Mouse (Mus musculus) lung, embryonic 15.5 days (tissue): Measurements from ENCODE around the gene Fam196b. TPM values are rescaled to one million over a fixed set of nuclear protein-coding genes. Genes with fewer than 3 reads are reported as not detected.

Experiments used
- ATAC-seq: fragments of 200-750 bp; cut with Nextera tagmentation; 2 replicates; pipeline ENCODE4 v1.8.0; 2017; ENCODE audit warnings: moderate number of reproducible peaks, borderline replicate concordance; ENCODE audit not compliant: low FRiP score, low TSS enrichment; ENCODE audit errors: extremely low read depth
- H3K27ac ChIP-seq: fragments of 300-500 bp; sonication (generic); 2 replicates; pipeline ENCODE4 v1.5.1; 2015; ENCODE audit warnings: moderate library complexity, mild to moderate bottlenecking, inconsistent platforms
- H3K27me3 ChIP-seq: fragments of 300-500 bp; sonication (generic); 2 replicates; pipeline ENCODE4 v1.6.1; 2015; ENCODE audit warnings: inconsistent platforms
- H3K36me3 ChIP-seq: fragments of 300-500 bp; sonication (generic); 2 replicates; pipeline ENCODE4 v1.6.1; 2015; ENCODE audit warnings: inconsistent platforms
- H3K4me1 ChIP-seq: fragments of 300-500 bp; sonication (generic); 2 replicates; pipeline ENCODE4 v1.6.1; 2015; ENCODE audit warnings: inconsistent platforms
- H3K4me2 ChIP-seq: fragments of 300-500 bp; sonication (generic); 2 replicates; pipeline ENCODE4 v1.6.1; 2015; ENCODE audit warnings: inconsistent platforms, mild to moderate bottlenecking, moderate library complexity
- H3K4me3 ChIP-seq: fragments of 300-500 bp; sonication (generic); 2 replicates; pipeline ENCODE4 v1.5.1; 2015; ENCODE audit warnings: mild to moderate bottlenecking, inconsistent platforms
- H3K9ac ChIP-seq: fragments of 300-500 bp; sonication (generic); 2 replicates; pipeline ENCODE4 v1.6.1; 2015; ENCODE audit warnings: inconsistent platforms
- H3K9me3 ChIP-seq: fragments of 300-500 bp; sonication (generic); 2 replicates; pipeline ENCODE4 v1.6.1; 2016; ENCODE audit warnings: inconsistent platforms
- WGBS: fragments of 180-500 bp; shearing (Covaris S2); methylation state at CpG from one replicate; pipeline ENCODE4 v1.1.7; 2015; 5-methylcytosine and 5-hydroxymethylcytosine counted together
- polyA plus RNA-seq: library from polyadenylated mRNA; unstranded; fragments of >200 nt; fragmentation: Nextera tagmentation; extraction: Ambion mirVana; gene quantifications from 2 replicates; pipeline ENCODE4 v1.2.1, GENCODE M21; 2015

Gene Fam196b
- polyA plus RNA-seq, 1 experiment from 2014 or later: 0.06 TPM

GRCm38 (mm10) chr11:34339693-34340092, 25.1 kb downstream of the Fam196b start:
- no peak for ATAC-seq
- no peaks in the 10 kb centered on the region for H3K9me3 ChIP-seq
- H3K9ac ChIP-seq: no peak overlapping the region
- H3K27me3 ChIP-seq: no peaks in the 10 kb centered on the region
- no peaks in the 10 kb centered on the region for H3K4me1 ChIP-seq
- H3K4me2 ChIP-seq: no peak overlapping the region
- H3K4me3 ChIP-seq: no peak overlapping the region
- H3K36me3 ChIP-seq: no peaks in the 10 kb centered on the region
- 65% methylated on average over 5 of the region's 5 CpGs for WGBS
- no peak overlapping the region for H3K27ac ChIP-seq

- WGBS: 54% methylated on average over 4 of the region's 4 CpGs
- no peak overlapping the region for H3K27ac ChIP-seq
- ATAC-seq: no peak
Measured at GRCm38 (mm10) chr11:34343742-34344307, 29.2 kb downstream of the Fam196b start.

GRCm38 (mm10) chr11:34344310-34344709, 29.7 kb downstream of the Fam196b start:
- Histone ChIP-seq H3K27me3 (no peaks in the 10 kb centered on the region), H3K9me3 (no peaks in the 10 kb centered on the region), H3K27ac (no peak overlapping the region), H3K36me3 (no peaks in the 10 kb centered on the region), H3K4me1 (no peaks in the 10 kb centered on the region), H3K4me2 (no peak overlapping the region), H3K9ac (no peak overlapping the region), H3K4me3 (no peak overlapping the region)
- 62% methylated on average over 5 of the region's 5 CpGs for whole genome bisulfite sequencing
- no peak for ATAC-seq

More at GRCm38 (mm10) chr11:34343742-34344307, 29.2 kb downstream of the Fam196b start:
- H3K27me3 ChIP-seq: no peaks in the 10 kb centered on the region
- no peak overlapping the region for H3K9ac ChIP-seq
- H3K36me3 ChIP-seq: no peaks in the 10 kb centered on the region
- no peaks in the 10 kb centered on the region for H3K4me1 ChIP-seq
- H3K9me3 ChIP-seq: no peaks in the 10 kb centered on the region
- H3K4me3 ChIP-seq: no peak overlapping the region
- no peak overlapping the region for H3K4me2 ChIP-seq

GRCm38 (mm10) chr11:34348287-34348918, 33.8 kb downstream of the Fam196b start:
- Histone ChIP-seq H3K4me2 (no peak overlapping the region), H3K9ac (no peak overlapping the region), H3K4me1 (no peaks in the 10 kb centered on the region), H3K36me3 (no peaks in the 10 kb centered on the region), H3K27ac (no peak overlapping the region), H3K4me3 (no peak overlapping the region), H3K27me3 (no peaks in the 10 kb centered on the region), H3K9me3 (no peaks in the 10 kb centered on the region)
- 17% methylated on average over 4 of the region's 4 CpGs for WGBS
- ATAC-seq: peak; percentile 27; the same call in 1 of the 2 replicates

- Histone ChIP-seq H3K27ac (no peak overlapping the region), H3K27me3 (no peaks in the 10 kb centered on the region), H3K9ac (no peak overlapping the region), H3K9me3 (no peaks in the 10 kb centered on the region), H3K4me1 (no peaks in the 10 kb centered on the region), H3K4me2 (no peak overlapping the region), H3K36me3 (no peaks in the 10 kb centered on the region), H3K4me3 (no peak overlapping the region)
- 75% methylated on average over 10 of the region's 10 CpGs for WGBS
- ATAC-seq: no peak
Measured at GRCm38 (mm10) chr11:34349453-34350056, 34.9 kb downstream of the Fam196b start.

- no peak overlapping the region for H3K4me2 ChIP-seq
- no peak overlapping the region for H3K9ac ChIP-seq
- no peaks in the 10 kb centered on the region for H3K9me3 ChIP-seq
- no peaks in the 10 kb centered on the region for H3K4me1 ChIP-seq
- no peak overlapping the region for H3K27ac ChIP-seq
- no peaks in the 10 kb centered on the region for H3K36me3 ChIP-seq
- no peaks in the 10 kb centered on the region for H3K27me3 ChIP-seq
- no peak overlapping the region for H3K4me3 ChIP-seq
- 37% methylated on average over 12 of the region's 12 CpGs for WGBS
- no peak for ATAC-seq
Measured at GRCm38 (mm10) chr11:34355406-34355805, 40.8 kb downstream of the Fam196b start.

GRCm38 (mm10) chr11:34356109-34356508, 41.5 kb downstream of the Fam196b start:
- Histone ChIP-seq H3K36me3 (no peaks in the 10 kb centered on the region), H3K4me3 (no peak overlapping the region), H3K27me3 (no peaks in the 10 kb centered on the region), H3K4me1 (no peaks in the 10 kb centered on the region), H3K9me3 (no peaks in the 10 kb centered on the region), H3K27ac (no peak overlapping the region), H3K4me2 (no peak overlapping the region), H3K9ac (no peak overlapping the region)
- ATAC-seq: no peak
- WGBS: 38% methylated on average over 2 of the region's 2 CpGs

- no peak overlapping the region for H3K4me3 ChIP-seq
- 62% methylated on average over 4 of the region's 4 CpGs for WGBS
- no peak for ATAC-seq
- no peaks in the 10 kb centered on the region for H3K27me3 ChIP-seq
- no peaks in the 10 kb centered on the region for H3K4me1 ChIP-seq
- no peaks in the 10 kb centered on the region for H3K9me3 ChIP-seq
- H3K27ac ChIP-seq: no peak overlapping the region
- H3K36me3 ChIP-seq: no peaks in the 10 kb centered on the region
- H3K9ac ChIP-seq: no peak overlapping the region
- H3K4me2 ChIP-seq: no peak overlapping the region
Measured at GRCm38 (mm10) chr11:34372224-34372623, 57.6 kb downstream of the Fam196b start.

- WGBS: 43% methylated on average over 1 of the region's 1 CpGs
- Histone ChIP-seq H3K4me2 (no peak overlapping the region), H3K27ac (no peak overlapping the region), H3K4me3 (no peak overlapping the region), H3K36me3 (no peaks in the 10 kb centered on the region), H3K9ac (no peak overlapping the region), H3K4me1 (no peaks in the 10 kb centered on the region), H3K27me3 (no peaks in the 10 kb centered on the region), H3K9me3 (no peaks in the 10 kb centered on the region)
- ATAC-seq: no peak
Measured at GRCm38 (mm10) chr11:34375557-34375956, 60.9 kb downstream of the Fam196b start.

GRCm38 (mm10) chr11:34377649-34378048, 63.0 kb downstream of the Fam196b start:
- Histone ChIP-seq H3K9me3 (no peaks in the 10 kb centered on the region), H3K27me3 (no peaks in the 10 kb centered on the region), H3K4me2 (no peak overlapping the region), H3K36me3 (no peaks in the 10 kb centered on the region), H3K27ac (no peak overlapping the region), H3K4me1 (no peaks in the 10 kb centered on the region), H3K4me3 (no peak overlapping the region), H3K9ac (no peak overlapping the region)
- no peak for ATAC-seq
- WGBS: 73% methylated on average over 6 of the region's 6 CpGs

- H3K4me2 ChIP-seq: no peak overlapping the region
- H3K9ac ChIP-seq: no peak overlapping the region
- no peak overlapping the region for H3K4me3 ChIP-seq
- H3K27ac ChIP-seq: no peak overlapping the region
- WGBS: 78% methylated on average over 3 of the region's 3 CpGs
- no peaks in the 10 kb centered on the region for H3K9me3 ChIP-seq
- no peak for ATAC-seq
- H3K36me3 ChIP-seq: no peaks in the 10 kb centered on the region
- no peaks in the 10 kb centered on the region for H3K27me3 ChIP-seq
- H3K4me1 ChIP-seq: no peaks in the 10 kb centered on the region
Measured at GRCm38 (mm10) chr11:34383501-34383900, 68.9 kb downstream of the Fam196b start.

GRCm38 (mm10) chr11:34384178-34384577, 69.6 kb downstream of the Fam196b start:
- no peaks in the 10 kb centered on the region for H3K36me3 ChIP-seq
- no peak overlapping the region for H3K9ac ChIP-seq
- no peak overlapping the region for H3K4me2 ChIP-seq
- H3K27ac ChIP-seq: no peak overlapping the region
- no peaks in the 10 kb centered on the region for H3K27me3 ChIP-seq
- 53% methylated on average over 4 of the region's 4 CpGs for WGBS
- no peaks in the 10 kb centered on the region for H3K4me1 ChIP-seq
- no peak overlapping the region for H3K4me3 ChIP-seq
- H3K9me3 ChIP-seq: no peaks in the 10 kb centered on the region
- no peak for ATAC-seq
